Mouse (Mus musculus): ENCODE results near the gene Arsb.

The Arsb gene

DNA sequence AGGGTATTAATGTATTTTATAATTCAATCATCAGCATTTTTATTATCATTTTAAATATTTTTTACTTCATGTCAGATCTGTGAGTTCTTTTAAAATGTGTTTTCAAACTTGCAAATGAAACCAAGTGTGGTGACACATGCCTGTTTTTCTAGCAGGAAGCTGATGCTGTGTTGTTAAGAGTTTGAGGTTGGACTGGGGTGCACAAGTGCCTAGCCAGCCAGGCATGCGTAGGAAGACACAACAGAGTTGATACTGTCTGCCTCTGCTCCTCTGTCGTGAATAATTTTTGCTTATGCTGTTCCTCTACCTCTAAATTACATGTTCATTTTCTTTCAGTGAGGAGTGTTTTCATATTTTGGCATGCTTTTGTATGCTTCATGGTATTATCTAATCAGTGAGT, 122.7 kb downstream of the Arsb start:
- no peak for DNase-seq

DNA sequence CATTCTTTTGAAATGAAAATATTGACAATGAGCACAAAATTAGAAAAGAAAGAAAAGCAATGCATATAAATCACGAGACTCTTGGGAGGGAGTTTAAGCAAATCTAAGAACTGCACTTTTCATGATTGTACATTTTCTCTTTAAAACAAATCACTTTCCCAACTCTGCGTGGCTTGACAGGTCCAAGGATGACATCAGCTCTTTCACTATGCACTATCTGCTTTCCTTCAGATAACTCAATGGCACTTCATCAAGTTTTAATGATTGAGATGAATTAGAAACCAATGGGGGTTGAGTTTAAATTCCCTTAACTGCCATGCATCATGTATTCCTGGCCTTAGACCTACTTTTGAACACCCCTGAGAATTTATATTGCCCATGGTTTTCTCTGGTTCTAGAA, 124.0 kb downstream of the Arsb start:
- no peak for DNase-seq

DNA sequence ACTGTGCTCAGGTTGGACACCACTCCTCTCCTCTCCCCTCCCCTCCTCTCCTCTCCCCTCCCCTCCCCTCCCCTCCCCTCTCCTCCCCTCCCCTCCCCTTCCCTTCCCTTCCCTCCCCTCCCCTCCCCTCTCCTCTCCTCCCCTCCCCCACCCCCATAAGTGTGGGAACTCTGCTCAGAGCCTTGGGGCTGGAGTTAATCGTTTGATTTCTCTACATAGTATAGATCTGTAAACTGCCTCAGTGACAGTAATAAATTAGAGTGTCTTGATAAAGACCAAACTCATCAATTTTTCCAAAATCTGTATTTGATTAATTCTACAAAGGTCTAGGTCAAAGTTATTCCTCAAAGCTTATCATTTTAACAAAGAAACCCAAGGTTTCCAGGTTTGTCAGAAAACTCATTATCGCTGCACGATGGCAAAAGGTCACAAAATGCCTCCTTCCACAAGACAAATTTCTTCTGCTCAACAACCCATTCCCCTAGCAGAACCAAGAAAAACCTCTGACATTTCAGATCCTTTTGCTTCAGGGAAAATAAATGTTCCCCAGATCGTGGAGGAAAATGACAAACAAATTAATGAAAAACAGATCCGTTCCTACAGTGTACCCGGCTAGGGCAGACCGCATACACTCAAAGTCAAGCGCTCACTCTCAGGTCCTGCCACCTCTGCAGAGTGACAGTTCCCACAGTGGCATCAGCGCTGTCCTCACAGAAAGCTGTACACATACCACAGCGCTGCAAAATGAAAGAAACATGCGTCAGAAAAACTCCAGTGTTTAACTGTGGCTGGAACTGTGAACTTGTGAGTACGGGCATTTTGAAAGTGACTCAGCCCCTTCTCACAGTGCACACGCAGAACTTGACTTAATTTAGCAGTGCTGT, 126.8 kb downstream of the Arsb start:
- no peak for DNase-seq

DNA sequence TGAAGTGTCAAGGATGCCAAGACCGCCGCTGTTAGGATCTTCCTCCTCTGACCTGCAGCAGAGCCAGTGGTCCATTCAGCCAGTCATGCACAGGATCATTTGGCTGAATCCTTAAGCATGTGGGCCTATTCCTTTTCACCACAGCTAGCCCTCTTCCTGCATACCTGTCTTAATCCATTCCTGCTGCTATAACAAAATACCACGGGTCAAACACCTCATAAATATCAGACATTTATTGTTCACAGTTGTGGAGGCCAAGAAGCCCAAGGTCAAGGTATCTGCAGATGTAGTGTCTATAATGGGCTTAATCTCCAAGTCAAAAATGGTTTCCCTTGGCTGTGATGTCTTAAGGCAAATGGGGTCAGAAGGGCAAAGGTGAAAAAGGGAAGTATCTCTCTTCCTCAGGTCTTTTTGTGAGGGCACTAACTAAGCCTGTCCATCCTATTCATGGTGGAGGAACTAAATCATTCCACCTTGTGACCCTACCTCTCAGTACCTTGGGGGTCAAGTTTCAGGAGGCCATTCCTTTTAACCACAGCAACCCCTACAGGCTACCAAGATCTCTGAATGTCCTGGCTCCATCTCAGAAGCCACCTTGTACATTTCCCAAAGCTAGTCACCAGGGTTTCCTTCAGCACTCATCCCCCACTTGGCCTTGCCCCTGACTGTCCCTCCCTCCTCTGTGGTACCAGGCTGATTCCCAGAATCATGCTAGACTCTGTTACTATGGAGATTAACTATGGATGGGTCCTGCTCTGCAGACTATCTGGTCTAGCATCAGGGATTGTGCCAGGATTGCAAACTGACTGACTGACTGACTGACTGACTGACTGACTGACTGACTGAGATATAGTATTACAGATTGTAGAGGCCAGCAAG, 128.2 kb downstream of the Arsb start:
- DNase-seq, result no peak

DNA sequence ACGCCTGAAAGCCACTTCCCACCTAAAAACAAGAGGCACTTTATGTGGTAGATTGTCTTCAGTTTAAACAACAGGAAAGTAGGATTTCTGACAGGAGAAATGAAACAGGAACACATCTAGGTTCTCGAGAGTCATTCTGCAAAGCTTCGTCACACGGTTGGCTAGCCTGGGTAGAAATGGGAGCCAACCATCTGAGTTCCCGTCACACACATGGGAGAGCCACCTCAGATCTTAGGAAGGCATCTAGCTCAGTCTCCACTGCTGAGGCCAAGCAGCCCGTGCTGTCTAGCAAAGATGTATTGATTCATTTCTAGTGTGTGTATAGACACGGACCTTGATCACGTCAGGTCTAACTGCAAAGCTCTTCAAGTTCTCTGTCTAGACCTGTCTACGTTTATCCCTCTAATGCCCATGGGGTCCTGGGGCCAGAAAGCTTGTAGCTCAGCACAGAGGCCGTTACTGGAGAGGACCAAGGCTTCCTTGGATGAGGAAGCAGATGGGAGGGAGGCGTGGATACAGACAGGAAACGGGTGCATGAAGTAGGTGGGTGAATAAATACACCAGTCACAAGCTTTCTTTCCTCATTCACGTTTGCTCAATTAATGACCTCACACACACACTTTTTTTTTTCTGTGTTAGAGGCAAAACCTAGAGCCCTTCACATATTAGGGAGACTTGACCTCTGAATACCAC, 129.7 kb downstream of the Arsb start:
- DNase-seq, result no peak

DNA sequence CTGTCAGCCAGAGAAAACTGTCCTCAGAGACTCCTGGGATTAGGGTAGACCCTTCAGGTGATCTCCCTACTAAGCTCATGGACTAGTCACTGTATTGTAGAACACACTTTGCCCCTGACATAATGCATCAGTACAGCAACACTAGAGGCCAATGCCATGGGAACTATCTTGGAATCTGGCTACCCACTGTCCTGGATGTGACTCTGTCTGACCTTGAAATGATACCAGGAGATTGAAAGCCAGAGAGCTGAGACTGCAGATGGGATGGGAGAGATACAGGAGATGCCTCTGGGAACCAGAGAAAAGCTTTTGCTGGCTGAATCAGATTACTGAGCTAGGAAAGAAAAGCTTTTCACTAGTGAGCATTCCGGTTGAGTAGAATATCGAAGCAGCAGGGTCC, 130.7 kb downstream of the Arsb start:
- no peak for DNase-seq

DNA sequence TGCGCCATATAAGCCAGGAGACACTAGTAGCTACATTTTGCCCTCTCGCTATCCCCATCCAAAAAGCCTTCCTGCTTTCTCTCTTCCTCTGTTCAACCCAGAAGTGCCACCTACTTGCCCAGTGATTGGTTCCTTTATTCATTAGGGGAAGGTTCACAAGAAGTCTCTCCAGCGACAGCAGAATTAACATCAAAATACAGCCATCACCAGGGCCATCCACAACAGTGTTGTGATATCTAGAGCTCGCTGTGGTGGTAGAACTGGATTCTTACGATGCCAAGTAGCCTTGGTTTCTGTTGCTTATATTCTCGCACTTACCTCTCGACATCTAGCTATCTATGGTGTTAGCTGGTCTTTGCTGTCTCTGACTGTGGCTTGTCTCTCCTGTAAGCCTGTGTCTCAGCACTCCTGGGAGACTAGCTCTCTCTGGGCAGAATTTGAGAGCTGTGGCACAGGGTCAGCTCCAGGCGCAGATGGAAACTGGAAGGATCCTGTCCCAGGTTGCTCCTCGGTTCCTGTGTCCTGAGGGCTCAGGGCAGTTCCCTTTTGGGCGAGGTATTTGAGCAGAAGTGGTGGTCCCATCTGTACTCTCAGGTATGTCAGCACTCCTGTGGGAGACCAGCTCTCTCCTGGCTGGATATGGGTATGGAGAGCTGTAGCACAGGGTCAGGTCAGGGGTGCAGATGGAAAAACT, 135.3 kb downstream of the Arsb start:
- no peak for DNase-seq

DNA sequence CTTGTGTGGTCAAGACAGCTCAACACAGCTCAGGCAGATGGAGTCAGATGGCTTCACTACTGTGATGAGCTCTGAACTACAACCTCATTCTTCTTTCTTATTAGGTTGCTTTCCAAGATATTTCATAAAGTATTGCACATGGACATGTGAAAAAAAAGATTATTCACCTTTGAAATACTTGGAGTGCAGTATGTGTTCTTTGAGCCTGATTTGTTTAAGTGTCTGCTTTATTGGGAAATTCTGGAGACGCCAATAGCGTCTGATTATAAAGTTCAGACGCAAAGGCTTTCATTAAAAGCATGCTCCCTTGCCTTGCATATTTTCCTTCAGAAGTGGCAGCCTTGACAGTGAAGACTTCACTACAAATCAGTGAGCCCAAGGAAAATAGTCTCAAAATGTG, 136.5 kb downstream of the Arsb start:
- DNase-seq, result no peak

DNA sequence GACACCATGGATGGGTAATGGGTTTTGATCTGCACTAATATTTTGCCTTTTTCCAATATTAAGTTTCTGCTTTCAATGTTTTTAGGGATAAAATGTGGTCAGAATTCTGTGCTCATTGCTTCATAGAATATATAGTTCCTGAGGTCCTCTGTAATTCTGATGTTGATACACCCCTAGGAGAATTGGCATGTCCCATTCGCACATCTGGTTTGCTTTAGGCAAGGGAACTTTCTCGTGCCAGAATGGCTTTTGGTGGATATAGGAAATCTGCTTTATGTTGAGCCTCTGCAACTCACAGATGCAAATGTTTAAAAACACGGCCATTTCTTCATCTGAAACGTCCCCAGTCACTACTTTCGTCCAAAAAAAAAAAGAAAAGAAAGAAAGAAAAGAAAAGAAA, 138.4 kb downstream of the Arsb start:
- no peak for DNase-seq

DNA sequence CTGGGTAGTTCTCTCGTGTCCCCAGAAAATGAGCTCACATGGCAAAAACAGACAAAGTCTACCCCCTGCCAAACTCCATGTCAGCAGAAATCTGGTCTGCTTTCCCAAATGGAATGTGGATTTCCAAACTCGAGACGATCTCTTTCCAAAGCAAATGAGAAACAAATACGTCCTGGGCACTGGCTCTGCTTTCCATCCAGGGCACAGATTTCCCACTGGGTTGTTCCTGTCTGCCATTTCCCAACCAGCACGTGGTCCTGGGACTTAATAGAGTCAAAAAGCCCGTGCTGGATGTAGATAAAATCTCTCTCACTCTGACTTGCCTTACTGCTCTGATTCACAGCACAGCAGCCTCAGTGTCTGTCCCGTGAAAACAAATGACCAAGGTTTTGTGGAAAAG, 139.6 kb downstream of the Arsb start:
- no peak for DNase-seq

DNA sequence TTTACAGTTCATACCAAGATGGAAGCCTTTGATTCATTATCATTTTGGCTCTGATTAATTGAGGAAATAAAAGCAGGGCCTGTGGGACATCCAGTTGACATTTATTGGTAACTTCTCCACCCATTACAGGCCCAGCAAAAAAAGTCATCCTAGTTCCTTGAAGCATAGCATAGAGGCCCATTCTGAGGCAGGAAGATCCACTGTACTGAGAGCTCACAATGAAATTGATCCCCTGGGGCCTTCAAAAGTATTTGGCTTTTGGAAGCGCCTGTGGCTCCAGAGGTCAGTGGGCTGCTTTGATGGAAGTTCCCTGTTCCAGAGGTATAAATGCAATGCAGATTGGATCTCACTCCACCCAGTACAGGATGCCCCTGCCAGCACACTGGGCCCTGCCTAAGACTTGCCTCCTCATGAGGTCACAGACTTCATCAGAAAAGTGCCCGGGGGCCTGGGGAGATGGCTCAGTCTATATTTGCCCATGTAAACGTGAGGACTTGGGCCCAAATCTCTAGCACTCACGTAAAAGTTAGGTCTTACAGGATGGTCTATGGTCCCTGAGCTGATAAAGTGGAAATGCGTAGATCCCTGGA, 141.0 kb downstream of the Arsb start:
- no peak for DNase-seq

DNA sequence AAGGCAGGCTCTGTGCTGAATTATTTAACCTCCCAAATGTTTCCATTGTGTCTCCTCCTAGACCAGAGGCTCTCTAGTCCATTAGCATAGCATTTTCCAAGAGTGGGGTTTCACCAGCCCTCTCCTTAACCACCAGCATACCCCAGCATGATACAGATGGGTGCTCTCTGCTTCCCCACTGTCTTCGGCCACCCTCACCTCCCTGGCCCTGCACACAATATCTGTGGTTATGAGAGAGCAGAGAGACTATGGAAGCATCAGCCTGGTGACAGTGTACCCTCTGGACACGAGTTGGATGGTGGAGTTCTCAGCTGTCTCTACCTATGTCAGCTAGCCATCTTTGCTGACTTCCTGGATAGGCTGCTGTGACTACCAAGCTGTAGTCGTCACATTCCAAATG, 142.8 kb downstream of the Arsb start:
- DNase-seq, result no peak

DNA sequence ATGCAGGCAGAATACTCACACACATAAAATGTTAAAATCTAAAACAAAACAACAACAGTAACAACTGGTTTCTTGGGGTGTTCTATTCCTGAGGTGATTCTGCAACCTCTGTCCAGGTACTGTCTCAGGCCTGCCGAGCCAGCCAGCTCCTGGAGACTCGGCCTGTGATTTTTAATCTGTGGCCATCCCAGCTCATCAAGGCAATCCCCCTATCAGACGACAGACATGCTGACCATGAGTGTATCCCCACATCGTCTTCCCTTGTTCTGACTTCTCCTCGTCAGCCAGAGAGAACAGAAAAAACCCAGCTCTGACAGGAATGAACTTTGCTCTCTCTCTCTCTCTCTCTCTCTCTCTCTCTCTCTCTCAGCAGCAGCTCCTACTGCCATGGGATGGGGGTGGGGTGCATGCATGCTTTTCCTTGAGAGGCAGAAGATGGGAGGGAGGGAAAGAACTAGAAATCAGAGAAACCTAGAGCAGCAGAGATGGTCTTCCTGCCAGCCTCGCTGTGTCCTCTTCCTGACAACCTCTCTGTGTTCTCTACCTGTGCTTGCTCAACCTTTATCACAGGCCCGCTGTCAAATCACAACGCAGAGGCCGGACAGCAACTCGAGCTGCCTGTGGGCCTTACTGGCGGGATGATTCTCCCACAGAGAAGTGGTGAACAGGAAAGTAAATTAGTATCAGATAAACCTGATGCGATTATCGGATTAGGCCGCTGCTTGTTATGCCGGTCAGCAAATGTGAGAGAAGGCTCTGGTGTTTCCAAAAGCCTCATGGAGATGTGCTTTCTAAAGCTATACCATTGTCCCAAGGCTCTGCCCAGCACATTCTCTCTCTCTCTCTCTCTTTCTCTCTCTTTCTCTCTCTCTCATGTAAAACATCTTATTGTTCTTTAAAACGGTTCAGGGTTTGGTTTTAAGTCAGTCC, 144.5 kb downstream of the Arsb start:
- DNase-seq, result peak in 1 of 2 experiments; percentile 59

DNA sequence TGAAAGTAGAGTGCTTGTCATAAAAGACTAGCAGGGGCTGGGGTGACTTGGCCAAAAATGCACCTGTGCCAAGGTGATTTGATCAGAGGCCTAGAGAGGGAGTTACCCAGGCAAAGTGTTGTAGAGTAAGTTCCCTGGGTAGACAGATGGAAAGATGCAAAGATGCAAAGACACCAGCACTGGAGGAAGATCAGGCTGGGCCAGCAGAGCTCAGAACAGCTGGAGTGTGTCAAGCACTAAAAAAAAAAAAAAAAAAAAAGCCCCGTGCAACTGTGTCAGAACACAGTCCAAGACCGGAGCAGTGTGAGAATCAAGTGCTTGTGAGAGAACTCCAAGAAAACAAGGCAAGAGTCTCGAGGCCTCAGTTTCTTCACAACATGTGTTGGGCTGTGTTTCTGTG, 148.1 kb downstream of the Arsb start:
- peak in 1 of 2 experiments; percentile 38 for DNase-seq

DNA sequence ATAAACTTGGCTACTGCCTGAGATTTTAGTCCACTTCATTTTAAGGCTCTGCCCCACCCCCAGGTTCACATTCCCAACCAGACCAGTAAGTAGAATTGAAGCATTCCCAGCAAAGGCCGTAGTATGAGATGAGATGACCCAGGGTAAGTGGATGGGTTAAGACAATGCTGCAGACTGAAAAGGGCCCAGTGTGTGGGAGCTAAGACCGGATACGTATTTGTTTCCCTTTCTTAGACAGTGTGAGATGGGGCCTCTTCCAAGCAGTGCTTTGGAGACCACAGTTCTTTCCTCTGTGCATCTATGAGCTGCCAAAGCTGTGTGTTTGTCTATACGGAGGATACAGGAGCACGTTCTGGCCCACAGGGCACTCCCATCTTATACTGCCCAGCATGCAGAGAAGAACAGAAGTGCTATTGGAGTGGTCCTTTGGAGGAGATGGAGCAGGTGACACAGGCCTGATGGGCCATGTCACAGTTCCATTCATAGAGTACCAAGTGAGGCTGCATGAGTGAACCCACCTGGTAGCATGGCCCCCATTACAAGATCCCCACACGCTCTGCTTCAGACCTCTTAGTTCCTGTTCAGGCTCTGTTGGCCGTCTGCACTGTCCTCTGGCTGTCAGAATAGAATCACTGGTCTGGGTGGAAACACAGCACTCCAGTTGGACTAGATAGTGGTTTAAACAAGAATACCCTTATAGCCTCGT, 148.8 kb downstream of the Arsb start:
- DNase-seq, result no peak

DNA sequence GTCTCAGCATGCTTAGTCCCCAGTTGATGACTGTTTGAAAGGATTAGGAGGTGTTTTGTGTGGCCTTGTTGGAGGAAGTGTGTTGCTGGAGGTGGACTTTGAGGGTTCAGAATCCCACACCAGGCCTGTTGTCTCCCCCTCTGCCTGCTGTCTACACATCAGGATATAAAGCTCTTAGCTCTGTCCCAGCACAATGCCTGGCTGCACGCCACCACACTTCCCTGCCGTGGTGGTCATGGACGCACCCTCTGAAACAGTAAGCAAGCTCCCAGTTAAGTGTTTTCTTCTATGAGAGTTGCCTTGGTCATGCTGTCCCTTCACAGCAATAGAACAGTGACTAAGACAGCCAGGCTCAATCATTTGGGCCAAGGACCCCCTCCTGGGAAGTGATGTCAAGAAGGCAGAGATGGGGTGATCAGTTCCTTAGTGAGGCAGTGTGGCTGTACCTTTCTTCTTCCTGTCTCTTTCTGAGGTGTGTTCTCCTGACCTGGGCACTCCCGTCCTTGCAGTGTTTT, 149.4 kb downstream of the Arsb start:
- peak; percentile 50 to 57 for DNase-seq

DNA sequence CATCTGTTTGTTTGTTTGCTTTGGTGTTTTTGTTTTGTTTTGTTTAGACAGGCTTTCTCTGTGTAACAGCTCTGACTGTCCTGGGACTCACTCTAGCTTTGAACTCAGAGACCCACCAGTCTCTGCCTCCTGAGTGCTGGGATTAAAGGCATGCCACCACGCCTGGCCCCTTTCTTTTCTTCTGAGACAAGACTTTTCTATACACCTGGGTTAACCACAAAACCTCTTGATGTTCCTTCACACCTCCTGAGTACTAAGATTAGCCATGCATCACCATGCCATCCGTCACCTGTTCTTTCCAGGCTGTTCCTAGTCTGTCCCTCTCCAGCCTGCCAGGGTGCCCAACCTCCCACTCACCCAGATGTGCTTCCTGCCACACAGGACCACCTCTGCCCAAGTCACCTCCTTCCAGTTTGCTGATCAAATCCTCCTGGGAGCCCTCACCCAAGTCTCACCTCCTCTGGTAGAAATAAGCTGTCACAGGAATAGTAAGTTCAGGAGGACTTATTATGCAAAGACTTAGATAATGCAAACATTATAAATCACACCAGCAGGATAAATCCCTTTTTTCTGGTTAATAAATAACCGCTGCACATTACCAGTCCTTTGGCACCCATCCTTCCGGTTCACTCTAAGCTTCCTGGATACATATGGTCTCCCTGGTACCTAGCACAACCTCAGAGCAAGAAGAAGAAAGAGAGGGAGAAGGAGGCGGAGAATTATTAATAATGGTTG, 150.6 kb downstream of the Arsb start:
- DNase-seq, result no peak

DNA sequence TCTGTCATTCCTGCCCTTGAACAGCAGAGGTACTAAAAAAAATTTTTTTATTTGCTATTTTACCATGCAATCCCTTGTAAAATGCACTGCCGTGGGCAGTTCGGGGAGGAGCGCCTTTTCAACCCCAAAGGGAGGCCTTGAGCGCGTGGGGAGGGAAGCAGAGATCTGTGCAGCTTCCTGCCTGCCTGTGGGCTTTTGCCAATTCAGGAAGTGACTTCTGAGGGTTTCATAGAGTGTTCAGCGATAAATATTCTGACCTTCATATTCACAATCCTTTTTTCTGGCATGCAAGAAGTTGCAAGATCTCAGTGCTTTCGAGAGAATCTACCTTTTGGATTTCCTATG, 151.1 kb downstream of the Arsb start:
- peak; percentile 56 to 69 for DNase-seq

DNA sequence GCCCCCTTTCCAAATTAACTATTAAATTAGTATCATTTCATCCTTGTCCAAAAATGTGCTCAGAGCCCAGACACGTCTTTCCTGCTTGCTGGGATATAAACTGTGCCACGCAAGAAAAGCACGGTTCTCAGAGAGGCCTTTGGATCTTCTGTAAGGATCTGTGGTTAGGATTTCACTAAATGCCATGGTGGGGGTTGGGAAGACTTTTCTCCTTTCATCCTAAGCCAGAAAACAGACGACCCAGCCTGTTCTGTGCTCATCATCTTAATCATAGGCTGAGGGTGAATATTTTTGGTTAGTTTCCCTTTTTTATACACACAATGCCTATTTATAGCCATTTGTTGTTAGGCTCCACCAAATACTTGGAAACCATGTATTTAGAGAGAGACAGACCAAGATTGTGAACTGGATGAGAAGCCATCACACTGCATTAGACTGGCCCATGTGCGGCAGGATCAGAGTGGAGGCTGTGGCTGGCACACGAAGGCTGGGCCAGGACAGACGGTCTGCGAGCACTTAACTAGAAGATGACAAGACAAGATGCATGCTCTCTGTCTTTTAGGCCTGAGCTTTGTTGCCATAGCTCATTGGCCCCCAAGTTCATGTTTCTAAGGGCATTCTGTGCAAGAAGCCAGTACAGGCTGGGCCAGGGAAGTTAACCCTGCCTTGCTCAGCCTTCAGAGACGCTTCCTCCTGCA, 153.5 kb downstream of the Arsb start:
- no peak for DNase-seq
